Mouse (Mus musculus) gastrocnemius, postnatal 36 days (tissue): ENCODE results near the gene Usp29. TPM values are rescaled to one million over a fixed set of nuclear protein-coding genes. Genes with fewer than 3 reads are reported as not detected.
"Not testable (repeated sequence)": the region's sequence is repeated elsewhere in the genome, so short reads cannot be mapped to it uniquely, and the experiment has no call there.

Experiments
- DNase-seq, 2 experiments: peaks; one replicate each; pipeline ENCODE4 v3.0.0; 2022
- intact Hi-C: fragments of 180-260 bp; cut with DNase I; formaldehyde crosslinking; loops from one replicate; pipeline ENCODE4 v1.15.1; 2025
- total RNA-seq, 2 experiments: library from RNA; stranded (reverse); gene quantifications; 2 replicates each; pipeline ENCODE4 v1.2.3; 2021

Gene Usp29
- total RNA-seq, 2 experiments from 2014 or later: 0.31 to 0.59 TPM

DNA sequence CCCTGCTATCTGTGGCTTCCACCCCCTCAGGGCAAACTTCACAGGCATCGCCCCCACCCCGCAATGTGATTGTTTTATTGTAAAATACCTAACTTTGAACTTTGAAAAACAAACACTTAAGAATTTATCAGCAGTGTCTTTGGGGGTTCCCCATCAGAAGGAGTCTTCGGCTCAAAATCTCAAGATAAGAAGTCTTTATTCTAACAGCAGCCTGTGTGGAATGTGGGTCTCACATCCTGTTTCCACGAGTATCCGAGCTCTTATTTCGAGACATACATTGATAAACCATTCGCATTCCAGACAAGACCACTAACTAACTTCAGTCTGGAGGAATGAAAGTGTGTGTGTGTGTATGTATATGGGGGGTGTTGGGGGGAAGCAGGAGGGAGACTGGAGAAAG lies 180.1 kb downstream of the Usp29 start:
- no peak for DNase-seq
- intact Hi-C loops: no loop called here

DNA sequence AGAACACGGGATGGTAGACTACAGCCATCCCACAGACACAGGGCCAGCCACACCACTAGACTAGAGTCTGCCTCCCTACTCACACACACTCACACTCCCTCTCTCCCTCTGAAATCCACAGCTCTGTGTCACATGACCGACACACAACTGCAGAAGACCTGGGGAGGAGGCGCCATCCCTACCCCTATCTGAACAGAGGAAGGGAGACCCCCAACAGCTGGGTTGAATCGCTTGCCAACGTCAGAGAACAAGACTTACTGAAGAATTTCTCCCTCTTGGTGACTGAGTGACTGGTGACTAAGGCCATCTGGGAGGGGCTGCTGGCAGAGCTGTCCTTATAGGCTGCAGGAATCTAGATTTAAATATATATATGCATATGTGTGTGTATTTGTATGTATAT lies 181.4 kb downstream of the Usp29 start:
- intact Hi-C loops: no loop called here
- DNase-seq: no peak

DNA sequence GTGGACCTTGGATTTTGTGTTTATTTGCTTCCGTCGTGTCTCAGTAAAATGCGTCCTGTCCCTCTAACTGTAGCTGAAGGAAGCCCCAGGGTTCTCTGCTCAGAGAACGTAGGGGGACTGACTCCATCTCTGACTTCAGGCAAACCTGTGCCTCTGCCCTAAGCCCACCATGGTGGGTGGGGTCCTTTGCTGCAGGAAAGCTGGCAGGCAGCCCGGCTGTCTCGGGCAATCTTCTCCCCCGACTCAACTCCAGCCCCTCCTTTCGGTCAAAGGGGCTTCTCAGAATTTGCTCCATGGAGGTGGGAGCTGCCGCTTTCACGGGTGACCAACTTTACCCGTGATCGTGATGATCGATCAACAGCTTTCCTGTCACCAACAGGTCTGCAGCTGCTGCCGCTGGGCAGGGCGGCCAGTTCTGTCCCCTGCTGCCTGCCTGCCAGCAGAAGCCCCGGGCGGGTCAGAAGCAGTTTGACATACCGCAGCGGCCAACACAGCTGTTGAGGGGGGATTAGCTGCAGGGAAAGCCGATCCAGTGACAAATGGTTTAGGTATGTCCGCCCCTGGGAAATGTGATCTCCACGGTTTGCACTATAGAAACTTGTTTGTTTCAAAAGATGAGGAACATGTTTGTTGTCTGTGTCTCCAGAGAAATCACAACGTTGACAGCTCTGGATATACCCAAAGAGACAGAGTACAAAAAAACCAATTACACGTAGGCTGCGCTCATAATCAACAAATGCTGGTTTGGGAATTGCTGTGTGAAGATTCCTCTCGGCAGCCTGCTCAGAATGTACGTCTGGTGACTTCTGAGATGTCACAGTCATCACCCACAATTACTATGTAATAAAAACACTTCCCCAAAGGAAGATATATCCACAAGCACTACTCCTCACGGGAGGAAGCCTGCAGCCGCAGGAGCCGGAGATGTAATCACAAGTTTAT lies 183.3 kb downstream of the Usp29 start:
- DNase-seq: peak; percentile 28 to 31
- intact Hi-C loops: no loop called here

DNA sequence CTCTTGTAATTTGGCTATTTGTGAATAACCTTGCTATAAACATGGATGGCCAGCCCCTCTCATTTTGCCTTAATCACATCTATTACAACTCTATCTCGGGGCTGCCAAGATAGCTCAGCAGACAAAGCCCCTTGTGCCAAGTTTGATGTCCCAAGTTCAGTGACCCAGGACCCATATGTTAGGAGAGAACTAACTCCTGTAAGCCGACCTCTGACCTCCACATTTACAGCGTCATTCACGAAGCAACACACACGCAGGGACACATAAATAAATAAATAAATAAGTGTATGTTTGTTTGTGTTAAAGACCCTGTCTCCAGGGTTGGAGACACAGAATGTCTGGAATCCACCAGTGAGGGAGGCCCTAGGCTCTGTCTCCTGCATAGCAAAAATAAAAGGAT lies 186.7 kb downstream of the Usp29 start:
- no peak for DNase-seq
- intact Hi-C loops: loop anchor here (5.0 kb wide), 1 partner anchor 260 kb away; no protein-coding TSS in a partner anchor

DNA sequence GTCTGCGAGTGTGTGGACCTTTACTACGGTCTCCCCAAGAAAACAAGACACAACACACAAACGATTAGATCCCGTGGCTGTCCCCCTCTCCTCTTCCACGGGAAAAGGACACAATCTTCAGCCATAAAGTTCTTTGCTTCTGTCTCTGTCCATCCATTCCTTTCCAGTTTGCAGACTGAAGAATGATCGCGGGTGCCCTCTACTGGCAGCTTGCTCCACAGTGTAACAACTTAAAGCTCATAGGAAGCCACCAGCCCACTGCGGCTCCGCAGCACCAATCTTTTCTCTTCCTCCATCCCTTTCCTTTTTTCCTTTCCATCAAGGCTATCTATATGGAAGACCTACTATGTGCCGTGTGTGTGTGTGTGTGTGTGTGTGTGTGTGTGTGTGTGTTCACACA lies 187.9 kb downstream of the Usp29 start:
- intact Hi-C loops: loop anchor here (1.0 to 5.0 kb wide), 2 partner anchors 188 to 261 kb away; partner anchors contain the start of genes Peg3 and Usp29
- DNase-seq: peak; percentile 76 to 79

DNA sequence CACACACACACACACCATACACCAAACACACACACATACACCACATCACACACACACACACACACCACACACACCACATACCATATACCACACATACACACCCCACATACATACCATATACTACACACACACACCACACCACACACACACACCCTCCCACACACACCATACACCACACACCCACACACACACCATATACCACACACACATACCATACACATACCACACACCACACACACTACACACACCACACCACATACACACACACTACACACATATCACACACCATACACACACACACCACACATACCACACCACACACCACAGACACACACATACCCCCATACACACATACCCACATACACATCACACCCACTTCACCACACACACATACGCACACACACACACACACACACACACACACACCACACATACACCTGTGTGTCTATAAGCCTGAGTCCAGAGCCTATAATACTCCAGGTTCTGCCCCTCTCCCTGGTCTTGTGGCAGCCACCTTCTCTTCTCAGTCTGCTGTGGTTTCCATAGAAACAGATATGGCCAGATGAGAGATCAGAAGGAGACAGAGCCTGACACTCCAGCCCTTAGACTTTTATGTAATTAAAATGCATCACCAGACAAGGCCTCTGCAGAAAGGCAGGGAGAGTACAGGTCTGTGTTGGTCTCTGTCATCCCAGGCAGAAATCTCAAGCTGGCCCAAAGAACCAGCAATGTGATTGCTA lies 188.9 kb downstream of the Usp29 start:
- intact Hi-C loops: loop anchor here (5.0 kb wide), 1 partner anchor 262 kb away; no protein-coding TSS in a partner anchor
- no peak for DNase-seq

DNA sequence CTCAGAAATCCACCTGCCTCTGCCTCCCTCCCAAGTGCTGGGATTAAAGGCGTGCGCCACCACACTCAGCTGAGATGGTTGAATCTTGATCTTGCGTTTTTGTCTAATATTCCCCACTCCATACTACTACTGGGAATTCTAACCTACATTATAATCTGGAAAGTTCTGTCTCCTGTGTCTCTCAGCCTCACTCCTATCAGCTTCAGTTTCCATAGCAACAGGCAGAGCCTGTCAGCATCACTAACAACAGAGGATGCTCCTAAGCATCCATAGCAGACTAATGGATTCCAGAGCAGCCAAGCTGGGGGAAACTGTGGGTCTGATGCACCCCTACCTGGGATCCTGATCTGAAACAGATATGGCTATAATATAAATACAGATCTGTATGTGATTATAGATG lies 193.1 kb downstream of the Usp29 start:
- DNase-seq: no peak
- intact Hi-C loops: no loop called here

DNA sequence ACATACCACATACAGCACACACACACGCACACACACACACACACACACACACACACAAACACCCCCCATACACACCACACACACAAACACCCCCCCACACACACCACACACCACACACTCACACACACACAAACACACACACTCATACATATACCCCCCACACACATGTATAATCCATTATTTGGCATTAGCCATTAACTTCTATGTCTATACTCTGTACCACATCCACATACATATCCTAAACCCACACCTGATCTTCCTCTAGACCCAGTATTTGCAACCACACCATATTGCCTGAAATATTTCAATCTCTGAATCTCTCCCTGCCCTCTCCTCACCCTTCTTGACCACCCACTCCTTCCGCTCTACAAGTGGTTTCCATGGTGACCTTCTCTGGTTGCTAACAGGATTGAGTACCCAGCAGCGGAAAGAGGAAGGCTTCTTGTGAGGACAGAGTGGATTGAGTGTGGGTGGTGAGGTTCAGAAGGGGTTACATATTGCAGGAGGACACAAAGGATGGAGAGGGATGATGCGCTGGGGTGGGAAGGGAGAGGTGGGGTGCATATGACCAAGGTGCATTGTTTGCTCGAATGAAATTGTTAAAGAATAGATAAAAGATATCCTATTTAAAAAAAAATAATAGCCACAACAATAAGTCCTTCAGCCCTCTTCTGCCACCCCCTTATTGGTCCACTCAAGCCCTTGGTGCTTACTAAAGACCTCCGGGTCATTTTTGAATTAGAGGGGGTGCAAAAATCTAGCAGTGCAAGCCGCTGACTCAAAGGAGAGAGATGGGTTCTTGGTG lies 195.8 kb downstream of the Usp29 start:
- intact Hi-C loops: loop anchor here (5.0 kb wide), 1 partner anchor 89 kb away; no protein-coding TSS in a partner anchor
- DNase-seq: no peak

DNA sequence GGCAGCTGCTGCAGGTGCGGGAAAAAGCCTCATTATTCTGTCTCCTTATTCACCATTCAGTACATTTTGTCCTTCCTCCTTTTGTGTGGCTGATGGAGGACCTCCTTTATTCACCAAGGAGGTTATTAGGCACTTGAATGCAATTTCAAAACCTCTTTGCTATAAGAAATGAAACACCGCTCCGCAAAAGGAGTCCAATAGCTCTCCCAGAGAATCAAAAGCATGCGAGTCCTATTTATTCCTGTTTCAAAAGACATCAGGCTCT lies 196.3 kb downstream of the Usp29 start:
- intact Hi-C loops: loop anchor here (5.0 kb wide), 1 partner anchor 89 kb away; no protein-coding TSS in a partner anchor

DNA sequence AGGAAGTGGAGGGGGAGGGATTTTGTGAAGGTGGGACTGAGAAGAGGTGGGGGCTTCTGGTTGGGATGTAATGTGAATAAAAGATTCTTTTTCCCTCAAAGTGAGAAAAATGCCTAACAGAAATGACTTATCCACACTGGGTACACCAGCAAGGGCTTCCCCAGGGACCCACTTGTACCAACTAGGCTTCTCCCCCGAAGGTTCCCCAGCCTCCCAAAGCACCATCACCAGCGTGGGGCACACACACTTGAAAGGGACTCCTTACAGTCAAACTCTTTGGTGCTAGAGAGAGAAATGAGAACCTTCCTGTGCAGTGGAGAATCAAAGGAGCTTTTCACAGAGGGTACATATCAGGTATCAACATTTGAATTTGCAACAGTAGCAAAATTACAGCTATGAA lies 198.9 kb downstream of the Usp29 start:
- no peak for DNase-seq
- intact Hi-C loops: loop anchor here (5.0 kb wide), 1 partner anchor 92 kb away; no protein-coding TSS in a partner anchor

More for the DNA sequence above, 196.3 kb downstream of the Usp29 start:
- DNase-seq: no peak

DNA sequence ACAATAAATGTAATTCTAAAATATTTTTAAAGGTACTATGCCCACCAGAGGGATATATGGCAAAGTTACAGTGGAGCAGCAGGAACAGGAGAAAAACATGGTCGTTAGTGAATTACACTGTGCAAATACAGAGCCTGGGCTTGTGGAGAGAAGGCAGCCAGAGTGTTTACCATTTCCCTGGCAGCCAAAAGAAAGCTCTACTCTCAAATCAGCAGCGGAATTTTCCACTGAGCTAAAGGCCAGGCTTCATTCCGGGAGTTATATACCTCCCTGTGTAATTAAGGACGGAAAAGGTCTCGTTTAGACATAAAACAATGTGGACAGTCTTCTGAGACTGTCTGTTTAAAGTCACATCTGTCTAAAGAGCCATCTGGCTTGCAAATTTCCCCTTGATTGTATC lies 204.4 kb downstream of the Usp29 start:
- intact Hi-C loops: loop anchor here (5.0 to 10.0 kb wide), 6 partner anchors 250 to 577 kb away; partner anchors contain the start of genes Gm45844 and Olfr1344

DNA sequence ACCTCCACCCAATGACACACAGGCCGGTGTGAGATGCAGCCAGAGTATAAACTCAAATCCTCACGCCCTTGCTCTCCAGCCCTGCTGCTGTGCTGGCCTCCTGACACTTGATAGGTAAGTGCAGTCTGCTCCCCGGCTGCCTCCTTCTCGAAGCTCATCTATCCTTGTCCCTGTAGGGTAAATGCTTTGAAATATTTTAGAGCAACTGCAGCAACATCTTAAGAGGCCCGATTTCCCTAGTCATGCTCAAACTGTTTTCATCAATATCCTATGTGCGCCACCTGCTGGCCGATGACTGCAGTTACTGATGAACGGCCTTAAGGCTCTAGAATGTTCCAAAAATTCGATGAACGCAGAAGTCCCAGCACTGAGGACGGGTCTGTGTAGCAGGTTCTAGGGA lies 206.7 kb downstream of the Usp29 start:
- intact Hi-C loops: loop anchor here (5.0 to 10.0 kb wide), 6 partner anchors 248 to 580 kb away; partner anchors contain the start of genes Gm45844 and Olfr1344
- peak; percentile 56 to 66 for DNase-seq

More for the DNA sequence above, 204.4 kb downstream of the Usp29 start:
- no peak for DNase-seq

DNA sequence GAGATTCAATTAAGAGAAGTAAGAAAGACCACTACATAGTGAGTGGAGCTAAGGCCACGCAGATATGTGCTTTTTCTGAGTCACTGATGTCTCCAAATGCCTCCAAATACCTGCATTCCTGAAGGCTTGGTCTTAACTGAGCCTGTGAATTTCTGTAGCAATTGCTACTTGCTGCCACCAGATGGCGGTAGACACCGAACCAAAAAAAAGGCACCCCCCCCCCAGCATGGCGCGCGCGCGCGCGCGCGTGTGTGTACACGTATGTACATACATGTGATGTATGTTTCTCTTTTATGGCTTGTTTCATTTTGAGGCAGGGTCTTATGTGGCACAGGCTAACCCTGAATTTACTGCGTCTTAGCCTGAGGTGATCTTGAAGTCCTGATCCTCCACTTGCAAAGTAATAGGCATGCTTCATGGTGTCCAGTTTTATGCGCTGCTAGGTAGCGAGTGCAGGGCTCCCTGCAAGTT lies 210.4 kb downstream of the Usp29 start:
- intact Hi-C loops: no loop called here
- DNase-seq: no peak

DNA sequence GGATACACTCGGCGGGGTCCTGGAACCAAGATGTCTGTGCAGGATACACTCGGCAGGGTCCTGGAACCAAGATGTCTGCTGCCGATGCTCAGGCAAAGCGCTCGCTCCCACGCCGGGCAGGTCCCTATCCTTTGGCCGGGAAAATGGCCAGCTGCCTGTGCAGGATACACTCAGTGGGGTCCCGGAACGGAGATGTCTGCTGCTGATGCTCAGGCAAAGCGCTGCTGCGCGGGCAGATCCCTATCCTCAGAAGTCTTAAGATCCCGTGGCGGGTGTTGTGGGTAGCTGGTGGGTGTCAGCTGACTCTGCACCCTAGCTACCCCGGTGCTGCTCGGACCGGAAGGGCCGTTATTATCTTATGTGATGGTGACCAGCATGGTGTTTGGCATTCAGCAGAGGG lies 217.7 kb downstream of the Usp29 start:
- intact Hi-C loops, DNase-seq: not testable (repeated sequence)

DNA sequence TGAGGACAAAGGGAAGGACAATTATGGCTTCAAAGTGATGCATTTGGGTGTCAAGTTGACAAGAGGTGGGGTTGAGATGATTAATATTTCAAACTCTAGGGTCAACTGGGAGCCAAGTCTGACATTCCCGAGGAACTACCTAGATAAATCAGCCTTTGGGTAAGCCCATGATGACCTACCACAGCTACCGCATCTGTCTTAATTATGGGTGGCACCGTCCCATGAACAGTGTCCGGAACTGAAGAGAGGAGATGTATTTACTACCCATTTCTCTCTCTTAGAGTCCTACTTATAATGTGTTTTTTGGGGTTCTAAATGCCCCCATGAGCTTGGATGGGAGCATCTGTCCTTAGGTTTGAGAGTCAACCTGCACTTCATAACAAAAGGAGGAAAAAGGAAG lies 226.2 kb downstream of the Usp29 start:
- intact Hi-C loops: no loop called here
- no peak for DNase-seq

DNA sequence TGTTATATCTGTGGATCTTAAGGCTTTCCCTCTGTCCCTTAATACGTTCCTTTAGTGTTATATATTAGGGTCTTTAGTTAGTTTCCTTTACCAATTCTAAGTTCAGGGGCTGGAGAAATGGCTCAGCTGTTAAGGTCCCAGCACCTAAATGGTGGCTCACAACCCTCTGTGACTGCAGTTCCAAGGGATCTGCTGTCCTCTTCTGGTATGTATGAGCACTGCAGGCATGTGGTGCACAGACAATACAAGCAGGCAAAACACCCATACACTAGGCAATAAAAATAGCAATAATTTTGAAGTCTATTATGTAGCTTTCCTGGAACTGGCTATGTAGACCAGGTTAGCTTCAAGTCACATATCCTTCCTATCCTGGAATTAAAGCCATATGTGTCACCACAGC lies 228.2 kb downstream of the Usp29 start:
- intact Hi-C loops: no loop called here
- no peak for DNase-seq

DNA sequence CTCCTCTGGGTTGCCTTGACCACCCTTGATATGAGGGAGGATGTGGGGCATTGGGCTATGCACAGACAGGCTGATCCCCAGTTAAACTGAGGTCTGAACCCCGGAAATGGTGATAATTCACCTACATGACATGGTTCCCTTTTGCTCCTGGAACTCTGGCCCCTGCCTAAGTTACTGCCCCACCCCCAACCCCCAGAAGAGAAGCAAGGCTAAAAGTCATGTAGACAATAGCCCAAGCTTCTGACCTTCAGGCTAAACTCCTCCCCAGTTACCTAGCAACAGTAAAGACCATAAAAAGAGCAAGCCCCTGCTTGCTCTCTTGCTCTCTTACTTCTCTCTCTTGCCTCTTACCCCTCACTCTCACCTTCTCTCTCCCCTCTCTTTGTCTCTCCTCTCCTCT lies 243.2 kb downstream of the Usp29 start:
- DNase-seq: no peak
- intact Hi-C loops: loop anchor here (5.0 kb wide), 1 partner anchor 396 kb away; no protein-coding TSS in a partner anchor

DNA sequence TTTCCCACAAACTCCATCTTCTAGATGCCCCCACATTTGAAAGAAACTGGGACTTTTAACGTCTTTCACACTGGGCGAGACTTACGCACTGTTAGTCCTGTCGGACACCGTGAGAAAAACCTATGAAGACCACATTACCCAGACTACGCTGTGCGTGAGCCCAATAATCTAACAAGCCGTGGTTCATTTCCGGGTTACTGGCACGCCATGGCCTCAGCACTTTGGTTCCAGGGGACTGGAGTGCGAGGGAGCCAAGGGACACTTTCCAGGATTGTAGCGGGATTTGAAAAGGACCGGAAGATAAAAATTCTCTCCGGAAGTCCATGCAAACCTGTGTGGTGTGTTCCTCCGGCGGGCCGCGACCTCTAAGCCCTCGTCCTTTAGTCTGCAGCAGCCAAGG lies 246.5 kb downstream of the Usp29 start:
- DNase-seq: no peak
- intact Hi-C loops: no loop called here

DNA sequence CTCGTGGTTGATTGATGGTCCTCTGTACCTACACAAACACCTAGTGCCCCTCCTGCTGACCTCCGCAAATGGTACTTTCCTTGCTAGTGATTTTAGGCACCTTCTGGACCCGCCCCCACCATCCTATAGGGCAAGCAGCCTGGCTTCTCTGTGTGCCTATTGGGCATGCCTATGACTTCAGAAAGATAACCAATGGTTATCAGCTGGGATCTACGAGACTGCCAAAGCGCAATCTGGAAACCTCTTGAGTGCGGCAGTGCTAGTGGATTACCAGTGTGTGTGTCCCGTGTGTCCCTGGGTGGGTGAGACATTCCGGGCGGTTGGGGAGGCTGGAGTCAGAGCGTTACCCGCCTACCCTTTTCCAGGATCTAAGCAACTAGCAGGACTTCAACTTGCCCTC lies 264.9 kb downstream of the Usp29 start, which contains the start of gene Aurkc:
Aurkc (plus strand) TSS at position 50 of the 400 bp plus-strand sequence.
- intact Hi-C loops, DNase-seq: not testable (repeated sequence)

DNA sequence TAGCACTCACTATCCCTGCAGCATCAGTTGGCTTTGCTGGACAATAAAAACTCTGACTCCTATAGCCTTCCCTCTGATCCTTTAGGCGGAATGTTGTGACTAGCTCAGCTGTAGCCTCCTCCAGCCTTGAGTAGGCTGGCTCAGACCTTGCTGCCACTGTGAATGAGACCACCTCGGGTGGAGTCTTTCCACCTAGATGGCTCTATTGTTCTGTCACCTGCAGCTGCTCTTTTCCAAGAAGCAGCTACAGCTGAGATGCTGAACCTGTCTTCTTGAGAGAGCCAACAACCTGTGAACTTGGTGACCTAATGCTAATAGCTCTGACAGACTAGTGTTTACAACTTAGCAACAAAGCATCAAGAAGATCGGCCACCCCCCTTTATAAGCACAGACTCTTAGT lies 268.5 kb downstream of the Usp29 start:
- DNase-seq, intact Hi-C loops: not testable (repeated sequence)
